Mouse (Mus musculus) brain, embryonic 14.5 days (tissue): ENCODE measurements around the gene C1qtnf5.

Experiments
- CTCF ChIP-seq: fragments of 200-500 bp; IDR thresholded peaks from 2 replicates; pipeline ENCODE4 v1.5.1; 2012; ENCODE audit warnings: inconsistent platforms, mild to moderate bottlenecking, moderate library complexity, borderline replicate concordance; ENCODE audit not compliant: insufficient read depth, insufficient read length; ENCODE audit errors: extremely low read depth
- POLR2A ChIP-seq: fragments of 200-500 bp; IDR thresholded peaks from 2 replicates; pipeline ENCODE4 v1.6.1; 2012; ENCODE audit warnings: mild to moderate bottlenecking, inconsistent platforms, borderline replicate concordance; ENCODE audit not compliant: poor library complexity, insufficient read depth, insufficient read length, severe bottlenecking; ENCODE audit errors: extremely low read depth

GRCm38 (mm10) chr9:44126746-44127145 is 19.7 kb downstream of the C1qtnf5 start:
- TF ChIP-seq POLR2A = no peak
- TF ChIP-seq CTCF = no peak
